Mouse (Mus musculus): ENCODE data around the gene Sptbn4. TPM values are rescaled to one million over a fixed set of nuclear protein-coding genes. Genes with fewer than 3 reads are reported as not detected.
A peak's percentile ranks its signal among the peaks of the same experiment; 100 is the strongest.
"Not testable (repeated sequence)": the region's sequence is repeated elsewhere in the genome, so short reads cannot be mapped to it uniquely, and the experiment has no call there.

Gene Sptbn4
- polyA plus RNA-seq (2016; fragmentation: Nextera tagmentation; extraction: Ambion mirVana) = 0.20 and 0.37 TPM in 2 replicates

DNA sequence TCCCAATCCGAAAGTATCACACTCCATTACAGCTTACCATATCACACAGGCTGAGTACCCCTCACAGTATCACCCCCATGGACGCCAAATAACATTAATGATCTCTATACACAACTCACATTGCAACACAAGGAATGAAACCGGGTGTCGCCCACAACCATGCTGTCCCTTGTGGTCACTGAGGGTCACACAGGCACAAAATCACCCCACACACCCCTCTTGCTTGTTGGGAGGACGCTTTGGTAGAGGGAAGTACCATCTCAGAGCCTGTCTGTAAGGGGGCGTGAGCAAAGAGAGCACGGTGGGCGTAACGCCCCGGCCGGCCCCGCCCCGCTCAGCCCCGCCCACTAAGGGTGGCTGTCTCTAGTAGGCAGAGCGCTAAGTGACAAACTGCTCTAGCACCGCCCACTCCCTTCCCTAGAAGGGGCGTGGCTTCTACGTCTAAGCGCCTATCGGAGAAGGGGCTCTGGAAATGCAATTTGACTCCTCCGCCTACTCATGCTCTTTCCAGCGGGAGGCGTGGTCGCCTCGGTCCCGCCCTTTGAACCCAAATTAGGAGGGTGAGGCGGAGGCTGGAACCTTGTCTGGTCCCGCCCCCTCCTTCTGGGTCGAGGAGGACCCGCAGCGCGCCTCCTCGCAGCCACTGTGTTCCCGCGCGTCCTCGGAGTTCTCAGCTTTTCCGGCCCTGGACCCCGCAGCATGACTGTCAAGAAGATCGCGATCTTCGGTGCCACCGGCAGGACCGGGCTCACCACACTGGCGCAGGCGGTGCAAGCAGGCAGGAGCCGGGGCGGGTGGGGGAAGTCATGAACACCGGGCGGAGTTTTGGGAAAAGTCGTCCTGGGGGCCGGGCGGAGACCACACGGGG is at the start of gene Sptbn4, which contains the start of gene Blvrb:
Sptbn4 (minus strand) TSS at position 268 of the 868 bp plus-strand sequence.
Blvrb (plus strand) TSS at position 560 of the 868 bp plus-strand sequence.
- Histone ChIP-seq H3K9me3 (no peaks in the 10 kb centered on the region), H3K27me3 (ENCODE audit: poor library complexity, severe bottlenecking) (peaks cover 48% of the 10 kb centered on the region), H3K36me3 (replicated peaks) (no peaks in the 10 kb centered on the region), H3K4me1 (peaks cover 33% of the 10 kb centered on the region), H3K27ac (peak within 1 kb of the TSS; percentile 77), H3K4me3 (peak within 1 kb of the TSS; percentile 66)
- WGBS = under 1% methylated on average over 54 of the region's 54 CpGs
- peak; percentile 98 for DNase-seq (ENCODE audit: extremely low spot score, low spot score)

DNA sequence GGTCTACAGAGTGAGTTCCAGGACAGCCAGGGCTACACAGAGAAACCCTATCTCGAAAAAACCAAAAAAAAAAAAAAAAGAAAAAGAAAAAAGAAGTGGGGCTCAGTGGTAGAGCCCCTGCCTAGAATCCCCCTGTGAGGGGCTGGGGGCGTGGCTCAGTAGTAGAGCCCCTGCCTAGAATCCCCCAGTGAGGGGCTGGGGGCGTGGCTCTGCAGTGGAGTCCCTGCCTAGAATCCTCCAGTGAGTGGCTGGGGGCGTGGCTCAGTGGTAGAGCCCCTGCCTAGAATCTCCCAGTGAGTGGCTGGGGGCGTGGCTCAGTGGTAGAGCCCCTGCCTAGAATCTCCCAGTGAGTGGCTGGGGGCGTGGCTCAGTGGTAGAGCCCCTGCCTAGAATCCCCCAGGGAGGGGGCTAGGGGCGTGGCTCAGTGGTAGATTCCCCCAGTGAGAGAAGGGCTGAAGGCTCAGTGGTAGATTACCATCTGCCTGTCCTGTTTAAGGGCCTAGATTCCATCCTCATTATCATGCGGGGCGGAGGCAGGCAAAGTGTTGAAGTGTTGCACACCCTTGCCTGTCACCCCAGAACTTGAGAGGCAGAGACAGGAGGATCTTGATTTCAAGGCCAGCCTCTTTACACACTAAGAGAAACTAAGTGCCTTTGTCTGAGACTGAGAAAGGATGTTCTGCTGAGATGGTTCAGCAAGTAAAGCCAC is 47.3 kb upstream of the Sptbn4 start:
- DNase-seq (ENCODE audit: extremely low spot score, low spot score); H3K27ac ChIP-seq; H3K4me3 ChIP-seq; H3K9me3 ChIP-seq; H3K27me3 ChIP-seq (ENCODE audit: poor library complexity, severe bottlenecking); H3K36me3 ChIP-seq (replicated peaks): not testable (repeated sequence)
- H3K4me1 ChIP-seq = peaks cover 22% of the 10 kb centered on the region
- 89% methylated on average over 9 of the region's 9 CpGs for WGBS

DNA sequence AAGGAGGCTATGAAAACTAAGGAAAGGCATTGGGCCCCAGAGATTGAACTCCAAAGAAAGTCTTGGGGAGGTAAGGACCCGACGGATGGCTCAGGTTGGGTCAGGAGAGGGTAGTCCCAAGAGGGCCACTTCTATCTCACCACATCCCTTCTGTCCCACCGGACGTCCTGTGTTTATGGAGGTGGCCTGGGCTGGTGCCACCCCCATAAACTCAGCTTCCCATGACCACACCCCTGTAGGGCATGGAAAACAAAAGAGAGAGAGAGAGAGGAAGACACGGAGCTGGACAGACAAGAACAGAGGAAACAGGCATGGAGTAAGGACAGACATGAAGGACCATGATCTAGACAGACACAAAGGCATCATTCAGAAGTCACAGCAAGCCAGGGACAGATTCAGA is 46.0 kb upstream of the Sptbn4 start:
- H3K4me1 ChIP-seq = peaks cover 30% of the 10 kb centered on the region
- WGBS = 91% methylated on average over 5 of the region's 5 CpGs
- no peak for DNase-seq (ENCODE audit: extremely low spot score, low spot score)
- 0 out of 2 replicates have a peak overlapping the region, but pooled peaks have one; percentile 2 for H3K27ac ChIP-seq
- no peak overlapping the region for H3K4me3 ChIP-seq
- peaks cover 10% of the 10 kb centered on the region for H3K36me3 ChIP-seq (replicated peaks)
- peaks cover 11% of the 10 kb centered on the region for H3K27me3 ChIP-seq (ENCODE audit: poor library complexity, severe bottlenecking)
- H3K9me3 ChIP-seq = no peaks in the 10 kb centered on the region

DNA sequence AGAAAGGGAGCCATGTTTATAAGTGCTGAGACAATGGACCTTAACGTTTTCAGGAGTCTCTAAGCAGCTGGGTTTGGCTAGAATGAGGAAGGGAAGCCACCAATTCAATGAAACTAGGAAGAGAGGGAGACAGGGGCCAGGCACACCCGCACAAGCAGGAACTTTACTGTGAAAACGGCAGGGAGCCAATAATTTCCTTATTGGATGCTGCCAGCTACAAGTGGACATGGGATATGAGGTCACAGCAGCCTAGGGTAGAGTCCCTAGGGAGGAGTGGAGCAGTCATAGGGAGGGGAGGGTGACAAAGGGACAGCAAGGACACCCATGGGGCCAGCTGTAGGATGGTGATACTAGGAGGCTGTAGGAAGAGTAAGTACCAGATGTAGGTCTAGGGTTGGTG is 45.5 kb upstream of the Sptbn4 start:
- no peak for DNase-seq (ENCODE audit: extremely low spot score, low spot score)
- H3K4me1 ChIP-seq = peaks cover 34% of the 10 kb centered on the region
- H3K36me3 ChIP-seq (replicated peaks) = peaks cover 10% of the 10 kb centered on the region
- 83% methylated on average over 3 of the region's 3 CpGs for WGBS
- peaks cover 11% of the 10 kb centered on the region for H3K27me3 ChIP-seq (ENCODE audit: poor library complexity, severe bottlenecking)
- no peak overlapping the region for H3K4me3 ChIP-seq
- H3K27ac ChIP-seq = no peak overlapping the region
- no peaks in the 10 kb centered on the region for H3K9me3 ChIP-seq

DNA sequence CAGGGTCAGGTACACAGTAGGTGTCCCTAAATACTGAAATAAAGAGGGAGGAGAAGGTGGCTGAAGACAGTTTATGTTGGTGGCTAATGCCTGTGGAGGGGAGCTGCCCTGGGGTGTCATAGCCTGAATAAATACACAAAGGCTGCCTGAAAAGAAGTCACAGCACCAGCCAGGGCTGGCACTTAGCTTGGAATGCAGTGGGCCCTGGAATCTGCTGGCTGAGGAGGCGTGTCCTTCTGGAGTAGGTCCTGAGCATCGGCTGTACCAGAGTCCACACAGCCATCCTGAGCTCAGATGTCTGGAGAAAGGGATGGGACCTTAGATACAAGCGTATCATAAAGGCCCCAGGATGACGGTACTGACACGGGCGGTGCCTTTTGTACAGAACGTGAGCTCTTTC is 44.4 kb upstream of the Sptbn4 start:
- Histone ChIP-seq H3K36me3 (replicated peaks) (peaks cover 10% of the 10 kb centered on the region), H3K9me3 (no peaks in the 10 kb centered on the region), H3K27ac (no peak overlapping the region), H3K4me1 (peaks cover 43% of the 10 kb centered on the region), H3K27me3 (ENCODE audit: poor library complexity, severe bottlenecking) (peaks cover 11% of the 10 kb centered on the region), H3K4me3 (no peak overlapping the region)
- no peak for DNase-seq (ENCODE audit: extremely low spot score, low spot score)
- WGBS = 85% methylated on average over 7 of the region's 7 CpGs

DNA sequence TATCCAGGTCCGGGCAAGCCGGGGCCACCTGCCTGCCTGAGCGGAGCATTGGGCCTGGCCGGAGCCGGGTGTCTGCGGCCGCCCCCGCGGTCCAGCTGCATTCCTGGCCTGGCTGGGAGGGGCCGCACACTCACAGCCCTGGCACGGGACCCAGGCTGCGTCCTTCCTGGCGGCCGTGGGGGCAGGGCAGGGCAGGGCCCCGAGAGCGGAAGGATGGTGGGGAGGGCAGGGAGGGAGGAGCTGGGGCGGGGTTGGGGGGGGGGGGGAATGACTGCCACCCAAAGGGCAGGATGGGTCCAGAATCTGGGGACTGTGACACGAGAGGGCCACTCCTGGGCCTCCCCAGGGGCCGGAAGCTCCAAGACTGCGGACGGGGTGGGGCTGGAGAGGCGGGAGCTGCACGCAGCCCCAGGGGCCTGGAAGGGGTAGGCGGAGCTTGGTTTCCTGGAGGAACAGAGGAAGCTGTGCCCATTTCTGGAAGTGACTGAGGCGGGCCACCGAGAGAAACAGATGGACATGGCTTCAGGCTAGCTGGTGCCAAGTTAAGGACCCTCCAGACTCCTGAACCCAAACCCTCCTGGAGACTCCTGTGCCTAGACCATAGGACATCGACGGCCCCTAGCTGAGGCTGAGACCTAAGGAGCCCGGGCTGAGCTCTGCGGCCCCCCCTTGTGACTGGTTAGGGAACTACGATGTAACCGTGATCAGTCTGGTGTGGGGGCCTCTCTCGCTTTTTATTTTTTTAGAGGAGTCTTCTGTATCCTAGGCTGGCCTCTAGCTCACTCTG is 43.2 kb upstream of the Sptbn4 start:
- peaks cover 50% of the 10 kb centered on the region for H3K4me1 ChIP-seq
- peaks cover 11% of the 10 kb centered on the region for H3K27me3 ChIP-seq (ENCODE audit: poor library complexity, severe bottlenecking)
- DNase-seq (ENCODE audit: extremely low spot score, low spot score) = peak; percentile 82
- H3K4me3 ChIP-seq = peak overlapping the region; percentile 59
- peaks cover 10% of the 10 kb centered on the region for H3K36me3 ChIP-seq (replicated peaks)
- 1% methylated on average over 33 of the region's 33 CpGs for WGBS
- no peaks in the 10 kb centered on the region for H3K9me3 ChIP-seq
- peak overlapping the region; percentile 91 for H3K27ac ChIP-seq

DNA sequence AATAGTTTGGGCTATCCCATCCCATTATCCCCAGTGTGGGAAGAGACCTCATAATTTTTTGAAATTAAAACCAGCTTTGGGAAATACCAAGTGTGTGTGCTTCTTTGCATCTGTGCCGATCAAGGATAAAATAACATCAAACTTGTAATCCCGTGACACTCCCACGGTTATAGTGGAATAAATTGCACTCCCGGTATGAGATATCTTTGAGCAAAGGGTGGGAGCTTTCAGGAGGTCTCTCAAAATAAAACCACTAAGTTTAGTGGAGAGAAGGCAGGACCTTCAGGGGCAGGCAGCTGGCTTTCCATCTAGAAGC is 42.7 kb upstream of the Sptbn4 start:
- Histone ChIP-seq H3K27ac (peak overlapping the region; percentile 91), H3K9me3 (no peaks in the 10 kb centered on the region), H3K4me1 (peaks cover 50% of the 10 kb centered on the region), H3K4me3 (peak overlapping the region; percentile 59), H3K27me3 (ENCODE audit: poor library complexity, severe bottlenecking) (peaks cover 15% of the 10 kb centered on the region), H3K36me3 (replicated peaks) (peaks cover 10% of the 10 kb centered on the region)
- WGBS = 42% methylated on average over 4 of the region's 4 CpGs
- no peak for DNase-seq (ENCODE audit: extremely low spot score, low spot score)

DNA sequence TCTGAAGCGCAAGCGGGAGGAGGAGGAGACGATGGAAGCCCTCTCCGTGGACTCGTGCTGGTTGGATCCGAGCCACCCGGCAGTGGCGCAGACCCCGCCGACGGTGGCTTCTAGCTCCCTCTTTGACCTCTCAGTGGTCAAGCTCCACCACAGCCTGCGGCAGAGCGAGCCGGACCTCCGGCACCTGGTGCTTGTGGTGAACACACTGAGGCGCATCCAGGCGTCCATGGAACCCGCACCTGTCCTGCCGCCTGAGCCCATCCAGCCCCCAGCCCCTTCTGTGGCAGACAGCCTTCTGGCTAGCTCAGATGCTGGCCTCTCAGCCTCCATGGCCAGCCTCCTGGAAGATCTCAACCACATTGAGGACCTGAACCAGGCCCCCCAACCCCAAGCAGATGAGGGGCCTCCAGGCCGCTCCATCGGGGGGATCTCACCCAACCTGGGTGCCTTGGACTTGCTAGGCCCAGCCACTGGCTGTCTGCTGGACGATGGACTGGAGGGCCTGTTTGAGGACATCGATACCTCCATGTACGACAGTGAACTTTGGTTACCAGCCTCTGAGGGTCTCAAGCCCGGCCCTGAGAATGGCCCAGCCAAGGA is 41.9 kb upstream of the Sptbn4 start:
- peak overlapping the region; percentile 91 for H3K27ac ChIP-seq
- H3K36me3 ChIP-seq (replicated peaks) = peaks cover 10% of the 10 kb centered on the region
- H3K4me1 ChIP-seq = peaks cover 50% of the 10 kb centered on the region
- no peak for DNase-seq (ENCODE audit: extremely low spot score, low spot score)
- H3K4me3 ChIP-seq = peak overlapping the region; percentile 59
- H3K9me3 ChIP-seq = no peaks in the 10 kb centered on the region
- peaks cover 15% of the 10 kb centered on the region for H3K27me3 ChIP-seq (ENCODE audit: poor library complexity, severe bottlenecking)
- 90% methylated on average over 25 of the region's 25 CpGs for WGBS

DNA sequence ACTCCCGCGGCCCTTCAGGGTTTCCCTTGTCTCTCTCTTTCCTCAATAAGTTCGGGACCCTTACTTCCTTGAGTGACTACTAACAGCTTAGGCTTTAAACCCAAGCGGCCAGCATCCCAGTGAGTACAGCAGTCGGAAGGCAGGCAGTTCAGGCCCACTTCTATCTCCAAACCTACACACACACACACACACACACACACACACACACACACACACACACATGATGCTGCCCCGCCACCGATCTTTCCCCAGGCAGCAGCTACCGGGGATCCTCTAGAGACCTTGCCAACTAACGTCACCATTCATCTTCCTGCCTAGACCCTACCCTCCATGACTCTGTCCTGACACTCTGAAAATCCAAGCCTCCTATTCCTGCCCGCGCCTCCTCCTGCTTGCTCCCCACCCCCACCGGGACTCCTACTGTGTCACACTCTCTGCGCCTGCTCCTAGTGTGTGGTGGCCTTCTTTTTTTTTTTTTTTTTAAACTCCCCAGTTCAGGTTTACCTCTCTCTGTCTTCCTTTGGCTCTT is 40.3 kb upstream of the Sptbn4 start:
- peaks cover 10% of the 10 kb centered on the region for H3K36me3 ChIP-seq (replicated peaks)
- H3K9me3 ChIP-seq = no peaks in the 10 kb centered on the region
- 3% methylated on average over 13 of the region's 13 CpGs for WGBS
- peaks cover 50% of the 10 kb centered on the region for H3K4me1 ChIP-seq
- peaks cover 15% of the 10 kb centered on the region for H3K27me3 ChIP-seq (ENCODE audit: poor library complexity, severe bottlenecking)
- DNase-seq (ENCODE audit: extremely low spot score, low spot score) = peak; percentile 37
- H3K27ac ChIP-seq = peak overlapping the region; percentile 92
- H3K4me3 ChIP-seq = peak overlapping the region; percentile 65

DNA sequence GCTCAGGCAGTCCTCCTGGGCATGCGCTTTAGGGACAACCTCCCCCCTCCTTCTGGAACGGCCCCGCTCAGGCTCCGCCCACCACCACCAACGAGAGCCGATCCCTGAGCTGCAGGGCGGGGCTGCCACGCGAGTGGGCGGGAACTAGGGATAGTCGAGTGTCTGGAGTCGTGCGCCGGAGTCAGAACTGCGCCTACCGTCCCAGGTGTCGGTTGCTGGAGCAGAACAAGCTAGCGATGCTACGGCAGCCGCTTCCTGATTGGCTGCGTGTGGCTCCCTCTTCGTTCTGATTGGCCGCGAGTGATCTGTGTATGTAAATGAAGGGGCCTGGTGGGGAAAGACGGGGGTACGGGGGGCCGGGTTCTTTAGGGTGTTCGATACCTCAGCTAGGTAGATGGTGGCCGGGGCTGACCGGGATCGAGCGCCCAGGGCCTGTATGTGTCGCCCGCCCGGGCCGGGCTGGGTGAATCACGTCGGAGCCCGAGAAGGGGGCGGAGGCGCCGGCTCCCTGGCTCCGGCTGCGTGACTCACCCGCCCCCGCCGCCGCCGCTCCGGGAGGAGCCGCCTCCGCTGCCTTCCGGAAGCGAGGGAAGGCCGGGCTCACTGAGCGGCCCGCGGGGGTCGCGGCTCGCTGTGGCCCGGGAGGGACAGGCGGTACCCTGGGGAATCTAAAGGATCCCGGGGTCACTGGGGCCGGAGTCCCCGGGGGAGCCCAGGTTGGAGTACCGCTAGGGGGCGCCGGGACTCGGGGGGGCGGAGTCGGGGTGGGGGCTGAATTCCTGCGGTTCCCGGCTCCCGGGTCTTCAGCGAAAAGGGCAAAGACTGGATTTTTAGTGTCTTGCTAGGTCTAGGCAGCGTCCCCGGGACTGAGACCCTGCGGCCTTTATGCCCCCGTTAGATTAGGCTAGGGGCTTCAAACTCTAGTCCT is 39.5 kb upstream of the Sptbn4 start, which contains the start of gene Sertad1:
Sertad1 (plus strand) TSS at position 141 of the 928 bp plus-strand sequence.
- peak within 1 kb of the TSS; percentile 65 for H3K4me3 ChIP-seq

DNA sequence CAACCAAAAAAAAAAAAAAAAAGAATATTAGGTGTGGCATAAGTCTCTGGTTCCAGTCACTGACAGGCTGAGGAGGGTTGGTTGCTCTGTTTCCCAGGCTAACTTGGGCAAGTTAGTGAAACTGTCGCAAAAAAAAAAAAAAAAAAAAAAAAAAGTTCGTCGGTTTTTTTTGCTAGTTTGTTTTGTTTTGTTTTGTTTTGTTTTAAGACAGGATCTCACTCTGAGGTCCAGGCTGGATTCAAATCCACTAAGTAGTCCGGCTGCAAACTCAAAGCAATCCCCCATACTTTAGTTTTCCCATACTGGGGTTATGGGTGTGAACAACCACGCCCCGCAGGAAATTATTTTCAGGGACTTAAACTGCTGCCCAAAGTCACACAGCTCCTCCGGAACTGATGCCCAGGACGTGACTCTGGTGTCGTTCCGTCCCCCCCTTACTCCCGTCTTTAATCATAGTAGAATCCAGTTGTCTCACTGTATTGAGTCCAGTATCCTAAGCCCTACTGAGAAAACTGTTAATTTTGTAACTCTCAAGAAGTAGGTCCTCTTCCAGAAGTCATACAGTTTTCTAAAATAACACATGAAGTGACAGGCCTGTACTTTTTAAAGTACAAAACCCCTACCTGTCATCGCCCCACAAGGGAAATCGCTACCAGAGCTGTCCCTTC is 38.8 kb upstream of the Sptbn4 start:
- Histone ChIP-seq H3K36me3 (replicated peaks) (peaks cover 10% of the 10 kb centered on the region), H3K27me3 (ENCODE audit: poor library complexity, severe bottlenecking) (peaks cover 15% of the 10 kb centered on the region), H3K9me3 (no peaks in the 10 kb centered on the region), H3K4me1 (peaks cover 56% of the 10 kb centered on the region), H3K4me3 (peak overlapping the region; percentile 65), H3K27ac (peak overlapping the region; percentile 92)
- DNase-seq (ENCODE audit: extremely low spot score, low spot score) = no peak
- WGBS = 6% methylated on average over 13 of the region's 13 CpGs

More for the DNA sequence above, 39.5 kb upstream of the Sptbn4 start, which contains the start of gene Sertad1:
- Histone ChIP-seq H3K36me3 (replicated peaks) (peaks cover 10% of the 10 kb centered on the region), H3K9me3 (no peaks in the 10 kb centered on the region), H3K27me3 (ENCODE audit: poor library complexity, severe bottlenecking) (peaks cover 15% of the 10 kb centered on the region), H3K4me1 (peaks cover 54% of the 10 kb centered on the region), H3K27ac (peak within 1 kb of the TSS; percentile 92)
- WGBS = under 1% methylated on average over 78 of the region's 80 CpGs
- DNase-seq (ENCODE audit: extremely low spot score, low spot score) = peak; percentile 100

Data from forebrain, embryonic 10.5 days (tissue).